Mouse (Mus musculus) macrophage (primary cell): ENCODE results near the gene Aqp9. TPM values are rescaled to one million over a fixed set of nuclear protein-coding genes. Genes with fewer than 3 reads are reported as not detected.

Experiments
- H3K27ac ChIP-seq: fragments of 350-480 bp; formaldehyde crosslinking; 2 replicates; pipeline ENCODE4 v1.9.0; 2021
- H3K36me3 ChIP-seq: fragments of 350-480 bp; formaldehyde crosslinking; 2 replicates; pipeline ENCODE4 v1.9.0; 2021; ENCODE audit errors: inconsistent target
- H3K4me3 ChIP-seq: fragments of 350-480 bp; formaldehyde crosslinking; 2 replicates; pipeline ENCODE4 v1.9.0; 2021; ENCODE audit errors: inconsistent target
- H3K79me2 ChIP-seq: fragments of 350-480 bp; formaldehyde crosslinking; 2 replicates; pipeline ENCODE4 v1.9.0; 2021; ENCODE audit errors: inconsistent target
- WGBS: methylation state at CpG from one replicate; pipeline ENCODE4 v1.1.7; 2026; ENCODE audit warnings: inconsistent platforms; ENCODE audit not compliant: missing documents; 5-methylcytosine and 5-hydroxymethylcytosine counted together
- polyA plus RNA-seq: library from polyadenylated mRNA; stranded (reverse); fragments of 250-400 nt; gene quantifications from 3 replicates; pipeline ENCODE4 v1.2.4, GENCODE M21; 2018; ENCODE audit warnings: inconsistent platforms

Gene Aqp9
- polyA plus RNA-seq, 1 experiment from 2014 or later, result 0.23 TPM

DNA sequence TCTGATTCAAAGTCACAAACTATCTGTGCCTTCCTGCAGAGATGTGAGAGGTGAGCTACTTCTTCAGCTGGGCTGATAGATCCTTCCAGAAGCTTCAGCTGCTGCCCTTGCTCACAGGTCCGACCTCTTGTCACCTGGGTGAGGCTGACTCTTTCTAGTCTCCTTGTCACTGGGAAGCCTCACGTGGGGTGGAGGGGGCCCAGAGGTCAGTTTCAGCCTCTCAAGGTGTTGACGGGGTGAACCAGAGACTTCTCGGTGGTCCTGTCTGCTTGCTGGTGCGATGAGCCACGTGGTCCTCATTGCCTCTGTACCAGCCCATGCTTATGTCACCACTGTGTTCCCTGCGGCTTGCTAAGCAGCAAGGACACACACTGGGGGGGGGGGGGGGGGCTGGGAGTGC lies 96.0 kb downstream of the Aqp9 start:
- no peak overlapping the region for H3K27ac ChIP-seq
- WGBS, result 86% methylated on average over 7 of the region's 7 CpGs
- no peaks in the 10 kb centered on the region for H3K79me2 ChIP-seq
- H3K36me3 ChIP-seq, result no peaks in the 10 kb centered on the region
- no peak overlapping the region for H3K4me3 ChIP-seq

DNA sequence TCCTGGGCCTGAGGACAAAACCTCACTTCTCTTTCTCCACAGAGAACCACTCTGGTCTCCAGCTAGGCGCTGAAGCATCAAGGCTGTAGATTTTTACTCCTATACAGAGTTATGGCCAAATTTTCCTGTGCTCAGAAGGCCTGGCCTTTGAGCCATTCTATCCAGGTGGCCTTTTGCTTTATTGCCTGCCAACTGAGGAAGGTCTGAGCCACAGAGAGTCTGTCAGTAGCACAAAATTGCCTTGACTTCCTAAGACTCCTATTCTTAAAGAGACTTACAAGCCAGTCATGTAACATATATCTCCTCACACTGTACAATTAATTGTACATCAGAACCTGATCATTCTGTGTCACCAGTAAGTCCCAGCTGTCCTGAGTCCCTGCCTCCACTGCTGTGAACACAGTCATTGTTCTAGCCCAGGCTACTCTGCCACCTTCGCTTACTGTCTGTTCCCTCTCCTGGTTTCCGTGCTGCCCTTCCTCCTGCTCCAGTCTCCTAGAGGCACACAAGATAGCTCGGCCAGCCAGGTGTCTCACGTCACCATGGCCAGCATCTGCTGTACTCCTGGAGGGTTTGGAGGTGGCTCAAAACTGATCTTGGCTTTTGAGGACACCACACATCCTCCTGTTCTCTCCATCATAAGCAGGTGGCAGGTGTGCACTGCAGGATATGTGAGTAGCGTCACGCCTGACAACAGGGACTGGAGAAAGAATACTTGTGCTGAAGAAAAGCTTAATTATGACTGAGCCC lies 96.7 kb downstream of the Aqp9 start:
- no peak overlapping the region for H3K27ac ChIP-seq
- no peaks in the 10 kb centered on the region for H3K79me2 ChIP-seq
- 96% methylated on average over 7 of the region's 7 CpGs for WGBS
- H3K4me3 ChIP-seq, result no peak overlapping the region
- no peaks in the 10 kb centered on the region for H3K36me3 ChIP-seq

DNA sequence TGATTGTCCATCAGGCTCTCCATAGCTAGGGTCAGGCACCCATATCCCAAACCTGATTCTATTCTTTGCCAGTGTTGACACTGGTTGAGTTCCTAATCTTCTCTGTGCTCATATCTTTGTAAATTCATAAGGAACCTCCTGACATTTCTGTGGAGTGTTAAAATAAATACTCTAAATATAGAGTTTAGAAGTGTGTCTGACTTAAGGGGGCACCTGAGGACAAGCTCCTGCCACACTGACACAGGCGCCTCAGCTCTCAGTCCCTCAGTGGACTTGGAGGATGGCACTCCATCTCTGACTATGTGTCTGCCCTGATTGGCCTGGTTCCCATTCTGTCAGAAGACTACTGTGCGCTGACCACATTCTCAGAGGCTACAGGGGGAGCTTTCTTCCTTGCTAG lies 97.9 kb downstream of the Aqp9 start:
- no peak overlapping the region for H3K27ac ChIP-seq
- H3K4me3 ChIP-seq, result no peak overlapping the region
- H3K36me3 ChIP-seq, result no peaks in the 10 kb centered on the region
- no peaks in the 10 kb centered on the region for H3K79me2 ChIP-seq
- WGBS, result 96% methylated on average over 2 of the region's 2 CpGs

DNA sequence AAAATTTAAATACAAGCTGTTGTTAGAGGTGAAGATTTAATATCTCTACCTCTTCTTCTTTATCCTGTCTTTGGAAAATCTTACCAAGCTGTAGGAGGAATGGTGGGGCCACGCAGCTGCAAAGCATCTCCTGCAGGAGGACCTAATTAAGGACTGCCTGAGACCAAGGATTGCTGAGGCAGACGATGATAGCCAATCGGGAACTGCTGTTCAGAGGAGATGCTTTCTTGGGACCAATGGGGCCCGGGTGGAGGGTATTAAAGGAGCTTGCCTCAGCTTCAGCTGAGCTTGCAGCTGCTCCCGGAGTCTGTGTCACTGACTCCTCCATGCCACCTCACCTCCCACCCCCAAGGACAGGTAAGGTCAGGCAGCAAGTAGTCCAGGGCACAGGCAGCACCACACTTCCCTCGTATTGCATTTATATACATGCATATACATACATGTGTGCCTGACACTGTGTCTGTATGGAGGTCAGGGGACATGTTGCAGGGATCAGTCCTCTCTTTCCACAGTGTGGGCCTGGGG lies 99.6 kb downstream of the Aqp9 start:
- Histone ChIP-seq H3K4me3 (no peak overlapping the region), H3K27ac (no peak overlapping the region), H3K36me3 (no peaks in the 10 kb centered on the region), H3K79me2 (no peaks in the 10 kb centered on the region)
- 88% methylated on average over 6 of the region's 6 CpGs for WGBS

DNA sequence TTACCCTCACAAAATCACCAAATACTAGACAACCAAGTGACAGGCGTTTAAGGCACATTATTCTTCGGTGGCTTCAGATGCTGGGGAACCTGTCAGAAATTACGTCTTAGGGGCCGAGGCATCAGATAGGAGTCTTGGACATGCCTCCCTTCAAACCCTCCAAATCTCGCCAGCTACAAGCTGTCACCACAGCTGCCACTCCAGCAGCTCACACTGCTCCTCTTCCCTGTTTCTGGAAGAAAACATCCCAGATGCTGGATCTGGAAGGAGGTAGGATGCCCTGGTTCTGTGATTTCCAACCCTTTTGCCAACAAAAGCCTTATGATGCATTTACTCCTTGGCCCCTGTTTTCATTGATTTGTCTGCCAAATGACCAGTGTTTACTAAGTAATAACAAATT lies 101.3 kb downstream of the Aqp9 start:
- Histone ChIP-seq H3K27ac (no peak overlapping the region), H3K79me2 (no peaks in the 10 kb centered on the region), H3K4me3 (no peak overlapping the region), H3K36me3 (no peaks in the 10 kb centered on the region)
- 96% methylated on average over 5 of the region's 5 CpGs for WGBS

DNA sequence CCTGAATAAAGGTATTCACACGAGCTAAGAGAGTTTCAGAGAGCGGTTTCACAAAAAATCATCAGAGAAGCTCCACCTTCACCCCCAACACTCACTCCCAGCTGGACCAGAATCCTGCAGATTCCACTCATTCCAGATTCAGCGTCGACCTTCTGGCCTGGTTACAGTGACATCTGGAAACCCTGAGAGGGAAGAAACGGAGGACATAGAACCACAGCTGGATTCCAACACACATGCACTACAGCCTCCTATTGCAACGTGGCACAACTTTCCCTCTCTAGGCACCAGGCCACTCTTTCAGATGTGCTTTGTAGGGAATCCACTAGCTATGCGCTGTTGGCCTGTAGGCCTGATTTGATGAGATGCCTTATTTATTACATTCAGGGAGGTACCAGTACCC lies 102.0 kb downstream of the Aqp9 start:
- Histone ChIP-seq H3K36me3 (no peaks in the 10 kb centered on the region), H3K79me2 (no peaks in the 10 kb centered on the region), H3K27ac (no peak overlapping the region), H3K4me3 (no peak overlapping the region)
- 93% methylated on average over 7 of the region's 7 CpGs for WGBS

DNA sequence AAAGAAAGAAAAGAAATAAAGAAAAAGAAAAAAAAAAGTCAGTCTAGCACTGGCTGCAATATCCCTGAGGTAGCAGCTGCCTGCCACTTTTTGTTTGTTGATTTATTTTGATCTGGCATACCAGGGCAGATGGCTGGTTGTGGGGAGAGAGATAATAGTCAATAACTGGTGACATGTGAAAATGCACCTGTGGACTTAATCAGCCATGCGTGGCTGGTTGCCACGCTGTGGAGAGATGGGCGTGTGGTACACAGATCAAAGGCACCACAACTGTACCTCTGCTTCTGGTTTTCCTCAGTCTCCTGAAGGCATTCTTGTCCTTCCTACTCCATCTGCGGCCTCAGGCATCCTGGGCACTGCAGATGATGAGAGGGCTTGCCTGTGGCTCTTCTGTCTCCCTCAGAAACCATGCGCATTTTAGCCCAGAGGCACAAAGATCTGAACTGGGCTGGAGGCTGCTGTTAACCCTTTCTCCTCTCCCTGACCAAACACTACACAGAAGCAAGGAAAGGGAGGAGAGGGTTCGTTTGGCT lies 103.1 kb downstream of the Aqp9 start:
- Histone ChIP-seq H3K4me3 (no peak overlapping the region), H3K79me2 (no peaks in the 10 kb centered on the region), H3K27ac (no peak overlapping the region), H3K36me3 (no peaks in the 10 kb centered on the region)
- 93% methylated on average over 6 of the region's 6 CpGs for WGBS

DNA sequence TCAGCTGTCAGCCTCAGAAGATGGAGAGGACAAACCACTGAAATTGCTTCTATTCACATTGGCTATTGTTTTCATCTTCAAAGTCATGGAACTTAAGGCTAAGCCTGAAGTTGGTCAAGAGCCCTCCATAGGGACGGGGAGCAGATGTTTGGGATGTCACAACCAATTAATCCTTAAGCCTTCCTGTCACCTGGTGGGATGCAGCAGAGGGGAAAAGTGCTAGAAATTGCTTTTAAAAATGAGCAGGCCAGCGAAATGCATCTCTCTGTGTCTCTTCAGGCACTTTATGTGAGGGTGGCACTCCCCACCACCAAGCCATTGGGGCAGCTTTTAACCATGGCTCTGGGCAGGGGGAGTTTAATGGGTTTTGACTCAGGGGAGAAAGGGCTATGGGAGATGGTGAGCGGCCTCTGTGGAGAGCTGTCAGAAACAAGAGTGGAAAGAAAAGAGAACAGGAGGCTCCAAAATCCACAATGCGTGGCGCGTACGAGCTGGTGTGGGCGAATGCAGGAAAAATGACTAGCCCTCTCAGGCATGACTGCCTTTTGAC lies 104.1 kb downstream of the Aqp9 start:
- 93% methylated on average over 8 of the region's 8 CpGs for WGBS
- Histone ChIP-seq H3K79me2 (no peaks in the 10 kb centered on the region), H3K4me3 (no peak overlapping the region), H3K36me3 (no peaks in the 10 kb centered on the region), H3K27ac (no peak overlapping the region)

DNA sequence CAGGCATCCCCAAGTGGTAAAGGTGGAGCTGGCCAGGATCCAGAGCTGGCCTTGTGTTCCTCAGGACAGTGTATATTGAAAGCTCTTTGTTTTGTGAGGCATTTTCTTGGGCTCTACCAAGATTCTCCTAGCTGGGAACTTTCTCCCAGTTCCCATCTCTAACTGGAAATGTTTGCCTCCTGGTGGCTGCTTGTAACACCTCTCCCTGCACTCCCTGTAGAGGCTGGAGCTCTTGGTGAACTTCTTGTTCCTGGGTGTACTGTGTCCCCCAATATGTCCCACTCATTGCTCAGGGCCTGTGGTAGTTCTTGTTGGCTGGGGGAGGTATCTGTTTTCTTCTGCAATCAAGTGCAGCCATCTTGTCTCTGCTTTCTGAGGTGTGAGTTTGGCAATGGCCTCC lies 104.9 kb downstream of the Aqp9 start:
- Histone ChIP-seq H3K27ac (no peak overlapping the region), H3K79me2 (no peaks in the 10 kb centered on the region), H3K4me3 (no peak overlapping the region), H3K36me3 (no peaks in the 10 kb centered on the region)

DNA sequence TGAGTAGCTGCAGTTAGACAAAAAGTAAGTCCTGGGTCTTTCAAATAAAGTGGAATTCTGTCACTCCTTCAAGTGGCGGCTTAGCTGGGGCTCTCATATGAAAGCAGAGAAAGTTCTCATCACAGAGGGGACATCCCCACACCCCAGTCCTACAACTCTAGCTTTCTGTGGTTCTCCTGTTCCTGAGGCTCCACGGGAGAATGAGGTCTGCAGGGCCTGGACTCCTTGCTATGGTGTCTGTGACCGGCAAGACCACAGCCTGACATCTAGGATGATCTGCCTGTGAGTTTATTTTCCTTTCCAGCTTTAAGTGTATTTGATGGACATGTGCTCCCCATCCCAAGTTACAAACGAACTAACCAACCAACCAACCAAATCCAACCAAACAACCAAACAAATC lies 105.5 kb downstream of the Aqp9 start:
- no peaks in the 10 kb centered on the region for H3K79me2 ChIP-seq
- H3K36me3 ChIP-seq, result no peaks in the 10 kb centered on the region
- WGBS, result 80% methylated on average over 4 of the region's 4 CpGs
- H3K27ac ChIP-seq, result no peak overlapping the region
- H3K4me3 ChIP-seq, result no peak overlapping the region

DNA sequence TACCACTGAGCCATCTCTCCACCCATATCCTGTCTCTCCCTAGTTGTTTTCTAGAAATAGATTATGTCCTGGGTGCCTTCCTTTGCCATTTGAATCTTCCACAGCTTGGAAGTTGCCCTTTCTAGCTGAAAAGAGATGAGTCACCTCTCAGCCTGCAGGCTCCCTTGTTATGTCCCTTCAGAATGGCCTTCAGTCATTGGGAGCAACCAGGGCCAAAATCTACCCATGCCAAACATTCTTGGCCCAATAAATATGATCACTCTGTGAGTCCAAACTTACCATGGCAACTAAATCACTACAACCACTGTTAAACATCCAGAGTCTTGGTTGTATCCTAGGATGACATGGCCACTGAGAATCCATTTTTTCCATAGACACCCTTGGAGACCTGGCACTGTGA lies 106.2 kb downstream of the Aqp9 start:
- Histone ChIP-seq H3K4me3 (no peak overlapping the region), H3K27ac (no peak overlapping the region), H3K36me3 (no peaks in the 10 kb centered on the region), H3K79me2 (no peaks in the 10 kb centered on the region)

Other genes with a start within 250 kb of the Aqp9 start
- 0.26 to 0.72 TPM in 2 of 3 replicates, not detected in the other for gene Lipc, start 216.5 kb downstream of the Aqp9 start, polyA plus RNA-seq
- gene Aldh1a2, start 47.1 kb upstream of the Aqp9 start, polyA plus RNA-seq, result 0.17 TPM in 1 of 3 replicates, not detected in the others